Mouse (Mus musculus): Measurements from ENCODE around the gene Fezf1. TPM values are rescaled to one million over a fixed set of nuclear protein-coding genes. Genes with fewer than 3 reads are reported as not detected.

Gene Fezf1
- total and polyA plus RNA-seq, 3 experiments, result not detected

DNA sequence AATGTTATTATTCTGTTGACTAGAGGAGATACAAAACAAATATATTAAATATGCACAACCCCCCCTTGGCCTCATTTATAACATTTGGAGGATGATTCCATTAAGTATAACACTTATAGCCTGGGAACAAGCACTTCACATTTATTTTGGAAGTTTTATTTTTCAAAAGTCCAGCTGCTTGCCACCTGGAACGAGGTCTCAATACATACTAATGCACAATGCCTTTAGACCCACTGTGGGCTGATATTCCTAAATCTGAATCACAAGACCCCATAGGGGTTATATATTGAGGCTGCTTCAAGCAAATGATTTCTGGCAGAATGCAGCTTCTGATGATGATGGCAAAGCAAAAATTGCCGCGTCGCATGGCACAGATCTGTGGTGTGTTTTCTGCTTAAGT is 25.3 kb upstream of the Fezf1 start:
- TF ChIP-seq MAFK (IDR thresholded peaks at IDR 0.05; ENCODE audit: insufficient replicate concordance, low read length), result no peak
- no peak for TF ChIP-seq MXI1 (IDR thresholded peaks at IDR 0.05; ENCODE audit: low read depth, low read length)
- TF ChIP-seq UBTF (IDR thresholded peaks at IDR 0.05; ENCODE audit: low read depth, low read length), result no peak
- TF ChIP-seq MEF2A (IDR thresholded peaks at IDR 0.05; ENCODE audit: borderline replicate concordance, low read depth, low read length), result no peak
- no peak for TF ChIP-seq NRF1 (IDR thresholded peaks at IDR 0.05; ENCODE audit: low read depth, low read length)
- no peak for TF ChIP-seq CTCF (conservative IDR thresholded peaks at IDR 0.05 in 1 of 2, IDR thresholded peaks at IDR 0.05 in 1 of 2; ENCODE audit: low read depth in 2 of 2, low read length in 2 of 2)
- no peak for TF ChIP-seq SMC3 (IDR thresholded peaks at IDR 0.05; ENCODE audit: low read depth, low read length)
- TF ChIP-seq PAX5 (IDR thresholded peaks at IDR 0.05; ENCODE audit: low read length), result no peak
- Histone ChIP-seq H3K79me2 (replicated peaks; ENCODE audit: control insufficient read depth, extremely low read depth, insufficient read depth, poor library complexity, severe bottlenecking) (no peaks in the 10 kb centered on the region), H3K9me3 (replicated peaks; ENCODE audit: low read length) (no peaks in the 10 kb centered on the region), H3K9ac (ENCODE audit: insufficient read depth, low read depth) (no peak overlapping the region), H3K4me3 (replicated peaks in 1 of 3; ENCODE audit: low read depth in 2 of 3, low read length in 2 of 3, poor library complexity in 1 of 3) (no peak overlapping the region), H3K4me1 (ENCODE audit: control insufficient read depth in 1 of 2, insufficient read depth in 2 of 2) (no peaks in the 10 kb centered on the region), H3K27ac (ENCODE audit: insufficient read depth, low read depth) (no peak overlapping the region), H3K36me3 (replicated peaks in 1 of 2; ENCODE audit: control insufficient read depth in 1 of 2, insufficient read depth in 1 of 2, low read length in 1 of 2) (no peaks in the 10 kb centered on the region), H3K27me3 (replicated peaks) (no peaks in the 10 kb centered on the region), H3K4me2 (ENCODE audit: insufficient read depth, low read depth, poor library complexity, severe bottlenecking) (no peak overlapping the region)
- dilution Hi-C loops (cut with MboI; ENCODE audit: extremely low pct_ligation_motif_present, extremely low pct_unique_long_range_greater_than_20kb, low sequenced_read_pairs) (no loop called here), in situ Hi-C loops (cut with MboI; ENCODE audit: low pct_ligation_motif_present, low pct_unique_long_range_greater_than_20kb, low sequenced_read_pairs) (no loop called here)
- DNase-seq (ENCODE audit: extremely low read depth), result no peak

DNA sequence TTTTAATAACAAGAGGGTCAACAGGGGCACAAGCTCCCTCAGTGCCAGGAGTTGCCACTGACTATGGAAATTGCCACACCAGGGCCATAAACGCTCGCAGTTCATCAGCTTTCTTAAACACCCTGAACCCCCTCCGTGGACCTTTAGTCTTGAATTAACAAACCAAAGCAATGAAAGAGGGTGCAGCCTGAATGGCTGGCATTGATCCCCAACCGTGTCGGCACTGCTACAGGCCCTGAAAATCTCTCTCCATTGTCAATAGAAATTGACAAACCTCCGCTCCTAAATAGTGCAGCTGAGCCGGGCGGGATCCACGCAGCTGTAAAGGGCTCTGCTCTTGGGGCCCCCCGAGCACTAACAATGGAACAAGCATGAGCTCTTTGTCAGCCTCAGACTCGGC is 24.8 kb upstream of the Fezf1 start:
- no peaks in the 10 kb centered on the region for H3K9me3 ChIP-seq (replicated peaks; ENCODE audit: low read length)
- H3K27ac ChIP-seq (ENCODE audit: insufficient read depth, low read depth), result no peak overlapping the region
- H3K79me2 ChIP-seq (replicated peaks; ENCODE audit: control insufficient read depth, extremely low read depth, insufficient read depth, poor library complexity, severe bottlenecking), result no peaks in the 10 kb centered on the region
- DNase-seq (ENCODE audit: extremely low read depth), result no peak
- no peaks in the 10 kb centered on the region for H3K4me1 ChIP-seq (ENCODE audit: control insufficient read depth in 1 of 2, insufficient read depth in 2 of 2)
- TF ChIP-seq EP300 (IDR thresholded peaks at IDR 0.05; ENCODE audit: low read length) (no peak), POLR2AphosphoS2 (IDR thresholded peaks at IDR 0.05; ENCODE audit: low read depth, low read length) (no peak), TBP (conservative IDR thresholded peaks at IDR 0.05; ENCODE audit: low read depth, low read length) (no peak), ZKSCAN1 (IDR thresholded peaks at IDR 0.05; ENCODE audit: borderline replicate concordance, low read depth, low read length) (no peak), MXI1 (IDR thresholded peaks at IDR 0.05; ENCODE audit: low read depth, low read length) (no peak), ZMIZ1 (IDR thresholded peaks at IDR 0.05; ENCODE audit: low read depth, low read length) (no peak), BHLHE40 (IDR thresholded peaks at IDR 0.05; ENCODE audit: low read depth, low read length) (no peak), HCFC1 (IDR thresholded peaks at IDR 0.05; ENCODE audit: low read depth, low read length) (no peak), MEF2A (IDR thresholded peaks at IDR 0.05; ENCODE audit: borderline replicate concordance, low read depth, low read length) (no peak), CTCF (conservative IDR thresholded peaks at IDR 0.05 in 1 of 2, IDR thresholded peaks at IDR 0.05 in 1 of 2; ENCODE audit: low read depth in 2 of 2, low read length in 2 of 2) (no peak), JUN (IDR thresholded peaks at IDR 0.05; ENCODE audit: insufficient read depth, low read depth, low read length) (no peak), USF2 (conservative IDR thresholded peaks at IDR 0.05; ENCODE audit: low read depth, low read length) (no peak), TCF12 (IDR thresholded peaks at IDR 0.05; ENCODE audit: low read depth, low read length) (no peak), KAT2A (IDR thresholded peaks at IDR 0.05; ENCODE audit: insufficient replicate concordance, low read length) (no peak)
- H3K27me3 ChIP-seq (replicated peaks), result no peaks in the 10 kb centered on the region
- H3K36me3 ChIP-seq (replicated peaks in 1 of 2; ENCODE audit: control insufficient read depth in 1 of 2, insufficient read depth in 1 of 2, low read length in 1 of 2), result no peaks in the 10 kb centered on the region
- no peak overlapping the region for H3K9ac ChIP-seq (ENCODE audit: insufficient read depth, low read depth)
- no peak overlapping the region for H3K4me3 ChIP-seq (replicated peaks in 1 of 3; ENCODE audit: low read depth in 2 of 3, low read length in 2 of 3, poor library complexity in 1 of 3)
- H3K4me2 ChIP-seq (ENCODE audit: insufficient read depth, low read depth, poor library complexity, severe bottlenecking), result no peak overlapping the region
- dilution Hi-C loops (cut with MboI; ENCODE audit: extremely low pct_ligation_motif_present, extremely low pct_unique_long_range_greater_than_20kb, low sequenced_read_pairs), result no loop called here
- in situ Hi-C loops (cut with MboI; ENCODE audit: low pct_ligation_motif_present, low pct_unique_long_range_greater_than_20kb, low sequenced_read_pairs), result no loop called here
